Mouse (Mus musculus) megakaryocyte, embryonic 14.5 days (primary cell): ENCODE results near the gene Tmem50b. TPM values are rescaled to one million over a fixed set of nuclear protein-coding genes. Genes with fewer than 3 reads are reported as not detected.

Experiments used
- H3K27me3 ChIP-seq: replicated peaks from 2 replicates; pipeline ENCODE3; 2012; ENCODE audit warnings: inconsistent platforms
- H3K36me3 ChIP-seq: replicated peaks from 2 replicates; pipeline ENCODE3; 2012; ENCODE audit warnings: low read length, inconsistent platforms, mixed read lengths
- H3K4me1 ChIP-seq: 2 replicates; pipeline ENCODE4 v1.6.1; 2012; ENCODE audit warnings: inconsistent platforms
- H3K4me3 ChIP-seq: replicated peaks from 2 replicates; pipeline ENCODE3; 2012; ENCODE audit warnings: moderate library complexity, mild to moderate bottlenecking, inconsistent platforms
- H3K9me3 ChIP-seq: 2 replicates; pipeline ENCODE4 v1.6.1; 2012; ENCODE audit warnings: inconsistent platforms
- FLI1 ChIP-seq: IDR thresholded peaks from 2 replicates; pipeline ENCODE4 v1.6.1; 2012; ENCODE audit warnings: low read length, inconsistent platforms, mixed read lengths
- GATA1 ChIP-seq: IDR thresholded peaks from 3 replicates; pipeline ENCODE4 v1.6.1; 2012; ENCODE audit warnings: mixed read lengths, low read length, inconsistent platforms, borderline replicate concordance
- polyA plus RNA-seq: library from polyadenylated mRNA; stranded (reverse); fragments of >175 nt; gene quantifications from 2 replicates; pipeline ENCODE4 v1.2.3, GENCODE M21; 2012; ENCODE audit warnings: low replicate concordance; ENCODE audit not compliant: insufficient read depth

Tmem50b gene
- polyA plus RNA-seq, 1 experiment = 2.6 TPM

DNA sequence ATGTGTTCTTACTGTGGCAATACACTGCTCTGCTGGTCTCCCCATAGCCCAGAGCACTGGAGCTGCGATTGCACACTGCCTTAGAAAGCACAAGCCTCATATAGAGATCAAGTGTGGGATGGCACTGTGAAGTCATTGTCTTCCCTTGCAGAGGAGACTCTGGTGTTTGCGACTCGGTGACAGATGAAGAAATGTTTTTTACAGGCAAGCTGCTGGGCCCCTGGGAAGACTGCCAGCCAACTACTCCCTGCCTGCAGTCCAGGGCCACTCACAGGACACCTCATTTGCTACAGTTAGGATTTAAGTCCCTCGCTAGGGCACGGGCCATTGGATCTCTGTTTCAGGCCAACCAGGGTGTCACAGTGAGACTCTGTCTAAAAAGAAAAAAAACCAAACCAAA is 34.8 kb upstream of the Tmem50b start:
- Histone ChIP-seq H3K4me1 (peaks cover 27% of the 10 kb centered on the region), H3K27me3 (no peaks in the 10 kb centered on the region), H3K36me3 (peaks cover 92% of the 10 kb centered on the region), H3K9me3 (no peaks in the 10 kb centered on the region), H3K4me3 (no peak overlapping the region)
- TF ChIP-seq GATA1 (no peak), FLI1 (no peak)

DNA sequence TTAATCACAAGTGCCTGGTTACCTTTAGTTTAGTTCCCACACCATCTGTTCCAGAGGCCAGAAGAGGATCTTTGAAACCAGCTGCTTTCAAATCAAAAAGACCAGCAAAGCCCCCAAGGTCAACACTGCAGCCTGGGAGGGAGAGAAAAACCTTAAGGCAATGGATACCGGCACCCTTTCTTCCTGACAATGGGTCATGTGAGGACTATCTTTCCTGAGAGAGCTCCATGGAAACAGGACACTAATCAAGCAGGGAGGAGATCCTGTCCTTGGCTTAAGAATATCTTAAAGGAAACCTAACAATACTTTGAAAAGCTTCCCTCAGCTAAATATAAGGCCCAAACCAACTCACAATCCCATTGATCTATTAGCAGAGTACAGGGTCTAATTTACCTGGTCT is 33.0 kb upstream of the Tmem50b start:
- TF ChIP-seq GATA1 = no peak
- Histone ChIP-seq H3K9me3 (no peaks in the 10 kb centered on the region), H3K27me3 (no peaks in the 10 kb centered on the region), H3K4me3 (no peak overlapping the region), H3K36me3 (peaks cover 89% of the 10 kb centered on the region), H3K4me1 (peaks cover 27% of the 10 kb centered on the region)

DNA sequence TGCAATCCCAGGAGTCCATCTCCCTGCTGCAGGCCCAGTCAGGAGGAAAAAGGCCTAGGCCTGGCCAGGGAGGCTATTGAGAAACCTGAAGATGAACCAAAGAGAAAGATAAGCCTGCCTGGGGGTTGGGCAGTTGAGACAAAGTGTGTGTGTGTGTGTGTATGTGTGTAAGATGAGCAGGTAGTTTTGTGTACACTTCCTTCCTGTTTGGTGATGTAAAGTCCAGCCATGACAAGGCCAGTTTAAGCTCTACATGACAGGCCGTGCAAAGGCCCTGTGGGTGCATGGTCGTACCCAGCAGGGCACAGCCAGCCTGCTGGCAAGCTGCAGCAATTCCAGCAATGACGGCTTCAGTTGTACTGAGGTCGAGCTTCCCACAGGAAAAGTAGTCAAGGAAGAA is 32.1 kb upstream of the Tmem50b start:
- Histone ChIP-seq H3K36me3 (peaks cover 89% of the 10 kb centered on the region), H3K9me3 (no peaks in the 10 kb centered on the region), H3K4me1 (peaks cover 24% of the 10 kb centered on the region), H3K27me3 (no peaks in the 10 kb centered on the region), H3K4me3 (no peak overlapping the region)
- TF ChIP-seq FLI1 (no peak), GATA1 (no peak)

DNA sequence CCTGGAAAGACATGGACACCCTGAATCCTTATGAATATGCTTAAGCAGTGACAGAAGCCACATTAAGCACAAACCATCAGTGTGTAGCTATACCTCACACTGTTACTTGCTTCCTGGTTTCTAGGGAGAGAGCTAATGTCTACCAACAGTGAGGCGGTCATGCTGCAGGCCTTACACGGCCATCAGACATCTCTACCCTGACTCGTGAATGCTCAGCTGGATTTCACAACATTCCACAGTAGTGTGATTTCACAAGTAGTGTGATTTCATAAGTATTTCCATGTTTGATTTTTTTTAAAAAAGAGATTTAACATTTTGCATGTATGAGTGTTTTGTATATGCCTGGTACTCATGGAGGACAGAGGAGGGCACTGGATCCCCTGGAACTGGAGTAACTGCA is 31.1 kb upstream of the Tmem50b start:
- Histone ChIP-seq H3K4me1 (peaks cover 22% of the 10 kb centered on the region), H3K9me3 (no peaks in the 10 kb centered on the region), H3K36me3 (peaks cover 94% of the 10 kb centered on the region), H3K4me3 (no peak overlapping the region), H3K27me3 (no peaks in the 10 kb centered on the region)
- no peak for TF ChIP-seq FLI1
- no peak for TF ChIP-seq GATA1

DNA sequence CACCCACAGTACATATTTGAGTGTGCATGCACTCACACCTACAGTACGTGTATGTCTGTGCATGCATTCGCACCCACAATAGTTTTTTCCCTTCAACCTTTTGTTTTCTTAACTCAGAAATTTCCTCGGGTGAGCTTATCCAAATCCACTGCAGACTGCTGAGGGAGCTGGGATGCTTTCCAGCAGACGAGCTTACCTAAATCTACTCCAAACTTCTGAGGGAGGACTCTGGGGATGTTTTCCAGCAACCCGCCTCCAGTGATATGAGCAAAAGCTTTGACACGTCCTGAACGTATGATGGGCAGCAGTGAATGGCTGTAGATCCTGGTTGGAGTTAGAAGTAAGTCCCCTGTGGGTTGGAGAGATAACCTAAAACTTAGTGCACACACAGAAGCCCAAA is 30.2 kb upstream of the Tmem50b start:
- no peaks in the 10 kb centered on the region for H3K27me3 ChIP-seq
- TF ChIP-seq GATA1 (no peak), FLI1 (no peak)
- H3K36me3 ChIP-seq = peaks cover 94% of the 10 kb centered on the region

DNA sequence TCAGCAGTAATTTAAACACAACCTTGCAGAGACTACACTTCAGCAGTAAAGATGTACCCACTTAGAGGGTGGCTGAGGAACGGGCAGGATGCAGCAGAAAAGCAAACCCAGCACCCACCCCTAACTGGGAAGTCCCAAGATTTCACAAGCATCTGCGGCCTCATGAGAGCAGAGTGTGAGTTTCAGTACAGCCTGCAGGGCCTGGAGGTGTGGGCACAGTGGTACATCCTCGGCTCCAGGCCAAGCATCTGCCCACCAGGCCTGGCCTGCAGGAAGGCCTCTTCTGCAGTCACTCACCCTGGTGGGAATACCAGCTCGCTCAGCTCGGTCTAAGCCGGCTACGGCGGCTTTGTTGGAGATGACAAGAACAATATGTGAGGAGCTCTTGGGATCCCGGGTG is 25.5 kb upstream of the Tmem50b start:
- Histone ChIP-seq H3K4me1 (peaks cover 10% of the 10 kb centered on the region), H3K36me3 (peaks cover 81% of the 10 kb centered on the region), H3K27me3 (no peaks in the 10 kb centered on the region), H3K4me3 (no peak overlapping the region), H3K9me3 (no peaks in the 10 kb centered on the region)
- TF ChIP-seq FLI1 = no peak
- TF ChIP-seq GATA1 = no peak

More for the DNA sequence above, 30.2 kb upstream of the Tmem50b start:
- Histone ChIP-seq H3K9me3 (no peaks in the 10 kb centered on the region), H3K4me3 (no peak overlapping the region), H3K4me1 (peaks cover 21% of the 10 kb centered on the region)

DNA sequence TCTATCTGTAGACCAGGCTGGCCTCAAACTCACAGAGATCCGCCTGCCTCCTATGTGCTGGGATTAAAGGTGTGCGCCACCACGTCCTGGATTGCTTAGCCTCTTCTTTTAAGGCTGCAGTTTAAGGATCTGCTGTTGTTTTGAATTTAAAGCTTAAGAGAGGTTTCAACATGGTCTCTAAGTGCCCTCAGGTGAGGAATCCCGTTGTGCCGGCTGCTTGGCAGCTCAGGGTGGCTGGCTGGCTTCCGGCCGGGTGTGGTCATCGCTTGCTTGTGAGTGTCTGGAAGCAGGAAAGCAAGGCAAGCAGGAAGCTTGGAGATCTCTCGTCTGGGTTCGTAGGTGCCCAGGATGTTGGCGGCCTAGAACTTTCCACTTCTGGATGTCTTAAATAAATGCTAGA is 23.4 kb upstream of the Tmem50b start:
- H3K4me1 ChIP-seq = peaks cover 16% of the 10 kb centered on the region
- H3K36me3 ChIP-seq = peaks cover 63% of the 10 kb centered on the region
- no peak for TF ChIP-seq FLI1
- no peak for TF ChIP-seq GATA1
- H3K9me3 ChIP-seq = no peaks in the 10 kb centered on the region
- no peak overlapping the region for H3K4me3 ChIP-seq
- peaks cover 4% of the 10 kb centered on the region for H3K27me3 ChIP-seq

DNA sequence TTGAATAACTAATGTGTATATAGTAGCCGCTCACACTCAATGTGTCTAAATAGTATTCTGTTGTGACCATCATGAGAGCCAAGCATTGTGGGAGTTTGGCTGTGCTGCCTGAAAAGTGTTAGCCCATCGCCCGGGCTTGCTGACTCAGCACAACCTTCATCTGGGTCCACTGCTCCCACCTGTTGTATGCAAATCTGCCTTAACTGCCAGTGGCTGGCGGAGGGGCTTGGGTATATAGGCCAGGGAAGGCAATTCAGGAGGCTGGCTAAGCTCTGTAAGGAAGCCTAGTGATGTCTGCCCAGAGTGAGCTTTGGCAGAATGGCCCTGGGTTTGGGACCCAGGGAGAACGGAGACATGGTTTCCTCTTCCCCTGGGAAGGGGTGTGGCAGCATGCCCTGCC is 22.6 kb upstream of the Tmem50b start:
- no peaks in the 10 kb centered on the region for H3K9me3 ChIP-seq
- peaks cover 55% of the 10 kb centered on the region for H3K36me3 ChIP-seq
- peaks cover 16% of the 10 kb centered on the region for H3K4me1 ChIP-seq
- peaks cover 4% of the 10 kb centered on the region for H3K27me3 ChIP-seq
- H3K4me3 ChIP-seq = no peak overlapping the region
- TF ChIP-seq GATA1 = no peak
- no peak for TF ChIP-seq FLI1

DNA sequence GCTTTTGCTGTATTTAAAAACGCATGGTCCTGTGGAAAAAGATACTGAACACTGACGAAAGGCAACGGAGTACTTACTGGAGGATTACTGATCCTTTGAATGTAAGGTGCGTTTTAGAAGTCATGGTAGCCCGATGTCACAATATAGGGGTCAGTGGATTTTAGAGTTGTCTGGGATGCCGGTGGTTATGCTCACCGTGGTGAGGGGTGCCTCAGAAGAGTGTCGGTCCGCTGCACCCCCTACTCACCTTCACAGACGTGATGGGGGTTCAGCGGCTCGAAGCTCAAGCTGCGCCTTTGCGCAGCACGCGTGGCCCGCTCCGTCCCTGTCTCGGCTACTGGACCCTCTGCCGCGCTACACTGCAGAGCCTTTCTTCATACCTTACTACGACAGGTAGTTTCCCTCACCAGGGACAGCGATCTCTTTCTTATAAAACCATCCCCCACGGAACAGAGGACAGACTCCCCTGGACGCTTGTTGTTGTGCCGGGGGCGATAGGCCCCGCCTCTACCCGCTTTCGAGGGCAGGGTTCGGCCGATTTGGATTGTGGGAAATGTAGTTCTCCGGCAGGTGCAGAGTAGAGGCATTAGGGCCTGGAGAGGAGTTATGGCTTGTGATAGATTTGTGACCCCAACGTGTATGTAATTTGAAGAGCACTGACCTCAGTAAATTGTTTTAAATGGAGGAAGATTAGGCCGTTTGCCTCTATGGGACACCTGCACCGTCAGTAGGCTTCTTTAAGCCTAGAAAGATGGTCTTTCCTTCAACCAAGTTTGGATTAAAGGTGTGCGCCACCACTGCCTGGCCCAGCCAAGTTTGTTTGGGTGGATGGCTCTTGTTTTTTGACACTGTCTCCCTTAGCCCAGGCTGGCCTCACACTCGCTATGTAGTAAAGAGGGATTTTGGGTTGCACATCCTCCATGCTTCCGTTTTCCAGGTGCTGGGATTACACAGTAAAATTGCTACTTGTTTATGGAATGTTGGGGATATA is 21.2 kb upstream of the Tmem50b start, which contains the start of gene Dnajc28:
Gene Dnajc28, minus strand, starts transcription at position 516 of the 991 bp plus-strand sequence.
- Histone ChIP-seq H3K4me1 (peaks cover 20% of the 10 kb centered on the region), H3K27me3 (peaks cover 4% of the 10 kb centered on the region), H3K36me3 (peaks cover 42% of the 10 kb centered on the region), H3K9me3 (no peaks in the 10 kb centered on the region), H3K4me3 (peak within 1 kb of the TSS; percentile 93)
- TF ChIP-seq FLI1 (no peak), GATA1 (no peak)

DNA sequence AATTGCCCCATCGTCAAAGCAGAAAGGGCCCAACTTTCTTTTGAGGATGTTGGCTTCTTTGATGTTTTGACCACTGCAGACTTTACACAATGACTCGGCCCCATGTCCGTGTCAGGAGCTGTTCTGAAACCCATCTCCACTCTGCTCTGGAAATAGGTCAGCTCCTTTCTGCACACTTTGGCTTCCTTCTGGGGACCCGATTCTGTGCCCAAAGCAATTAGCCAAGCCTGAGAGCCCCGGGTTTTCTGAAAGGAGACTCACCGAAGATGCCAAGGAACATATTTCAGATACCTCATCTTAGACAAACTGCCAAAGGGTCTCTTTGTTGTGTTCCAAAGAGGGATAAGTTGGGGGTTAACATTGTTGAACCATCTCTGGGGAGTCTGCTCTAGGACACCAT is 17.0 kb upstream of the Tmem50b start:
- H3K27me3 ChIP-seq = peaks cover 11% of the 10 kb centered on the region
- H3K9me3 ChIP-seq = no peaks in the 10 kb centered on the region
- H3K36me3 ChIP-seq = no peaks in the 10 kb centered on the region
- TF ChIP-seq GATA1 (no peak), FLI1 (no peak)
- H3K4me3 ChIP-seq = no peak overlapping the region
- peaks cover 29% of the 10 kb centered on the region for H3K4me1 ChIP-seq
